Mouse (Mus musculus): ENCODE results near the gene Gm28845. TPM values are rescaled to one million over a fixed set of nuclear protein-coding genes. Genes with fewer than 3 reads are reported as not detected.

Gene Gm28845
- polyA plus RNA-seq, 1 experiment from 2014 or later: not detected

DNA sequence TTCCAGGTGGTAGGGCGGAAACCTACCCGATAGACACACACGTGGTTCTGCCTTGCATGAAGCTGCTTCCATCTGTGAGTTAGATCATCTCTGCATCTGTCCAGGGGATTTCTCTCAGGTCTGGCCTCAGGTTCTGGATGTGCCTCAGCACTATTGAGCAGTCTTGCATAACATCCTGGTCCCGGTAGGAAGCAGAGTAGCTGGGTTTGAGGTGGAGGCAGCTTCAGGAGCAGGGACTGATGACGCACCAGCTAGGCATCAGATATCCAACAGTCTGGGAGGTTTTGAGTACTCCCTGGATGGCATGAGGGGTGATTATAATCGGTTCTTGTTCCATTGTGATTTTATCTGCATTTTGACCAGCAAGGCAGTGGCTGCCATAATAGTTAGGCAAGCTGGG, 18.2 kb upstream of the Gm28845 start:
- Histone ChIP-seq H3K4me3 (ENCODE audit: low read depth, low read length) (no peak overlapping the region), H3K27ac (ENCODE audit: low read depth, low read length) (no peak overlapping the region), H3K4me2 (ENCODE audit: low read depth, low read length, severe bottlenecking) (no peak overlapping the region), H3K4me1 (replicated peaks; ENCODE audit: control insufficient read depth, insufficient read depth, low read length) (no peaks in the 10 kb centered on the region), H3K36me3 (ENCODE audit: control insufficient read depth, insufficient read depth, low read length) (no peaks in the 10 kb centered on the region), H3K9me3 (ENCODE audit: control insufficient read depth, low read length) (no peaks in the 10 kb centered on the region), H3K9ac (ENCODE audit: low read length) (no peak overlapping the region), H3K27me3 (ENCODE audit: control insufficient read depth, insufficient read depth, low read length) (no peaks in the 10 kb centered on the region)
- 85% methylated on average over 6 of the region's 6 CpGs for WGBS
- DNase-seq (ENCODE audit: low spot score) (no peak), ATAC-seq (replicated peaks; ENCODE audit: low FRiP score) (no peak)

DNA sequence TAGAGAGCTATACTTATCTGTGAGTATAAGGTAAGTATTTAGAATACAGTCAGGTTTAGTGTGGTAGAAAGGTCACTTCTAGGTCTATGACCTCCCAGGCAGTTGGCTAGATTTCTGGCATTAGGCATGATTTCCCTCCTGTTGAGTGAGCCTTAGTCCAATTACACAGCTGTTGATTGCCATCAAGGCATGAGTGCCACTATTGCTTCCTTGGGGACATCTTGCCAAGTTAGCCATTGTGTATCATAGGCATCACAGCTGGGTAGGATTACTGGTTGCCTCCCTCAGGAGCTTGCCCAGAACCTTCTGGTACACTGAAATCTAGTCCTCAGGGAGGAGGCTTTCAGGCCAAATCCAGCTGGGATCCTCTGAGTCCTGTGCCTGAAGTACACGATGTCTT, 13.5 kb upstream of the Gm28845 start:
- WGBS: 89% methylated on average over 1 of the region's 1 CpGs
- Histone ChIP-seq H3K9ac (ENCODE audit: low read length) (no peak overlapping the region), H3K9me3 (ENCODE audit: control insufficient read depth, low read length) (no peaks in the 10 kb centered on the region), H3K4me1 (replicated peaks; ENCODE audit: control insufficient read depth, insufficient read depth, low read length) (no peaks in the 10 kb centered on the region), H3K27me3 (ENCODE audit: control insufficient read depth, insufficient read depth, low read length) (no peaks in the 10 kb centered on the region), H3K4me3 (ENCODE audit: low read depth, low read length) (no peak overlapping the region), H3K4me2 (ENCODE audit: low read depth, low read length, severe bottlenecking) (no peak overlapping the region), H3K36me3 (ENCODE audit: control insufficient read depth, insufficient read depth, low read length) (no peaks in the 10 kb centered on the region), H3K27ac (ENCODE audit: low read depth, low read length) (no peak overlapping the region)
- DNase-seq (ENCODE audit: low spot score) (no peak), ATAC-seq (replicated peaks; ENCODE audit: low FRiP score) (no peak)

DNA sequence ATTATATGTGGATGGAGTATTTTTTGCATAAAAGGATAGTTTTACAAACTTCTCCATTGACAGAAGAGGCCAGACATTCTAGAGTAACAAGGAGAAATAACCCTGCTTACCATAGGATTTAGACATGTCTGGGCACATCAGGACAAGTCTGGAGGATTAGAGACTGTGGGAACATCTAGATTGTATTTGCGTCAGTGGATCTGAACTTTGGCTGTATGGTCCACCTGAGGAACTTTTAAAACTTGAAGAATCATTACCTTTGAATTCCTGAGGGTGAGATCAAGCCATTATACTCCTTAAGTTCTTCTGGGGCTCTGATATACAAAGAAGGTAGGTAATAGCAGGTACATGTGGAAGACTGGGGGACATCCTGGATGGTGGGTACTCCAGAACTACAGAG, 12.3 kb upstream of the Gm28845 start:
- no peak overlapping the region for H3K4me2 ChIP-seq (ENCODE audit: low read depth, low read length, severe bottlenecking)
- ATAC-seq (replicated peaks; ENCODE audit: low FRiP score) (no peak), DNase-seq (ENCODE audit: low spot score) (no peak)
- H3K4me1 ChIP-seq (replicated peaks; ENCODE audit: control insufficient read depth, insufficient read depth, low read length): no peaks in the 10 kb centered on the region
- H3K36me3 ChIP-seq (ENCODE audit: control insufficient read depth, insufficient read depth, low read length): no peaks in the 10 kb centered on the region
- no peak overlapping the region for H3K27ac ChIP-seq (ENCODE audit: low read depth, low read length)
- H3K4me3 ChIP-seq (ENCODE audit: low read depth, low read length): no peak overlapping the region
- 100% methylated on average over 1 of the region's 1 CpGs for WGBS
- H3K27me3 ChIP-seq (ENCODE audit: control insufficient read depth, insufficient read depth, low read length): no peaks in the 10 kb centered on the region
- no peak overlapping the region for H3K9ac ChIP-seq (ENCODE audit: low read length)
- H3K9me3 ChIP-seq (ENCODE audit: control insufficient read depth, low read length): no peaks in the 10 kb centered on the region

DNA sequence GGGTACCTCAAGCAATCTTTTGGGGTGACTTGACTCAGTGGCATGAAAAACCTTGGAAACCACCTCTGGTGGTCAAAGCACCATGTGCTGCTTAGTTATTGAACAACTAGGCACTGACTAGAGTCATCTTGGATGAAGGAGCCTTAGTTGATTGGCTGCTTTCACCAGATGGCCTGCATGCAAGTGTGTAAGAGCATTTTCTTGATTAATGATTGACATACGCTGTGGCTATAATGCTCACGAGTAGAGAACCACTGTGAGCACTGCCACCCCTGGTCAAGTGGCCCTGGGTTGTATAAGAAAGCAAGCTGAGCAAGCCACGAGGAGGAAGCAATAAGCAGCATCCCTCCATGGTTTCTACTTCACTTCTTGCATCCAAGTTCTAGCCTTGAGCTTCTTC, 10.9 kb upstream of the Gm28845 start:
- Histone ChIP-seq H3K27me3 (ENCODE audit: control insufficient read depth, insufficient read depth, low read length) (no peaks in the 10 kb centered on the region), H3K36me3 (ENCODE audit: control insufficient read depth, insufficient read depth, low read length) (no peaks in the 10 kb centered on the region), H3K4me2 (ENCODE audit: low read depth, low read length, severe bottlenecking) (no peak overlapping the region), H3K4me1 (replicated peaks; ENCODE audit: control insufficient read depth, insufficient read depth, low read length) (no peaks in the 10 kb centered on the region), H3K9me3 (ENCODE audit: control insufficient read depth, low read length) (no peaks in the 10 kb centered on the region), H3K4me3 (ENCODE audit: low read depth, low read length) (no peak overlapping the region), H3K9ac (ENCODE audit: low read length) (no peak overlapping the region), H3K27ac (ENCODE audit: low read depth, low read length) (no peak overlapping the region)
- 83% methylated on average over 3 of the region's 3 CpGs for WGBS
- no peak for ATAC-seq (replicated peaks; ENCODE audit: low FRiP score)
- no peak for DNase-seq (ENCODE audit: low spot score)

DNA sequence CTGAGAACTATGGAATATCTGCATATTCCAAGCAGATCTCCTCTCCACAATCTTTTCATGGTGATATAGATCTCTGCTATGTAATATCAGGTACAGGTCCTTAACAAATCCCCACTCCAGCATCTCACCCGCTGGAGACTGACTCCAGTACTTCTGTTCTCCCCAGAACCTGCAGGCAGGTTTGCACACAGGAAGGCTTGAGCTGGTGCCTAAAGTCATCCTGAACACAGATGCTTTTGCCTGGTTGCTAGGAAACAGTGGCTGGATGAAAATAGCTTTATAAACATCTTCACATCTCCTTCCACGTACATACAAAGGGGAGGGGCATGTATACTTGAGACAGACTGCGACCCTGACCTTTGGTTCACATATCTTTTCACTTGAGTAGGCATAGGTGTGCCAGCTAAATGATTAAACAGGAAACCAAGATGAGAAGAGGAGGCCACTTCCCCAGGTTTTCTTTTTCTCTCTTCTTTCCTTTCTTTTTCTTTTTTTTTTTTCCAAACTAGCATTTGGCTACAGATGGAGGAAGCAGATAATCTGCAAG, 10.3 kb upstream of the Gm28845 start:
- Histone ChIP-seq H3K27ac (ENCODE audit: low read depth, low read length) (no peak overlapping the region), H3K9me3 (ENCODE audit: control insufficient read depth, low read length) (no peaks in the 10 kb centered on the region), H3K36me3 (ENCODE audit: control insufficient read depth, insufficient read depth, low read length) (no peaks in the 10 kb centered on the region), H3K4me2 (ENCODE audit: low read depth, low read length, severe bottlenecking) (no peak overlapping the region), H3K4me1 (replicated peaks; ENCODE audit: control insufficient read depth, insufficient read depth, low read length) (no peaks in the 10 kb centered on the region), H3K4me3 (ENCODE audit: low read depth, low read length) (no peak overlapping the region), H3K9ac (ENCODE audit: low read length) (no peak overlapping the region), H3K27me3 (ENCODE audit: control insufficient read depth, insufficient read depth, low read length) (no peaks in the 10 kb centered on the region)
- 78% methylated on average over 3 of the region's 3 CpGs for WGBS
- DNase-seq (ENCODE audit: low spot score): no peak
- no peak for ATAC-seq (replicated peaks; ENCODE audit: low FRiP score)

DNA sequence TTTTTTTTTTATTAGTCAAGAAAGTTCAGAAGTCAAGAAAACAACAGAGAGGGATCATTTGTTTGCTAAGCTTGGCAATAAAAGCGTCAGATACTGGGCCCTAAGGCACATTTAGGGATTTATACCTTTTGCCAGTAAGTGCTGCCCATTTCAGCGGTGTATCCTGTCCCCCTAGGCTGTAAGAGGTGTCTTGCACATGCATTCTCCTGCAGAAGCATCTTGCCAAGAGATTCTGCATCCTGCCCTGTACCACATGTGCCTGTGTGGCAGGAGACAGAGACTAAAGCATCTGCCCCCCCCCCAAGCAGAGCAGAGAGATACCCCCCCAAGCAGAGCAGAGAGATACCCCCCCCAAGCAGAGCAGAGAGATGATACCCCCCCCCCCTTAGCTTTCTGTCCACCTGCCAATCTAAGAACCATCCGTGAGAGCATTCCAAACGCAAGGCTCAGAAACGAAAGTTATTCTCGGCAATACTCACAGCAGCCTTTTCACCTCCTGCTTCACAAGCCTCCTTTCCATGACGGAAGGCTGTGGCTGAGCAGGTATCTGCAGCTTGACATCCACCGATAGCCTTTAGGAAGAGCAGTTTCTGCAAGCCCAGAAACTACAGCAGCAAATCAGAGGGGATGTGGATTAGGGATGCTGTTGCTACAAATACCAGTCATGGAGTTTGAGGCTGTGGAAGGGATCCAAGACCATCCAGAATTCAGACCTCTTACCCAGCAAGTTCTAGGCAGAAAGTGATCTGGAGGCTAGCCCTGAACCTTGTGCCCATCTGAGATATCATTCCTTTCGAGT, 3.4 kb upstream of the Gm28845 start, which contains the start of gene D630023F18Rik:
D630023F18Rik (minus strand) TSS at position 641 of the 799 bp plus-strand sequence.
- 28% methylated on average over 9 of the region's 9 CpGs for WGBS
- Histone ChIP-seq H3K27me3 (ENCODE audit: control insufficient read depth, insufficient read depth, low read length) (no peaks in the 10 kb centered on the region), H3K27ac (ENCODE audit: low read depth, low read length) (no peak within 1 kb of the TSS), H3K36me3 (ENCODE audit: control insufficient read depth, insufficient read depth, low read length) (no peaks in the 10 kb centered on the region), H3K4me2 (ENCODE audit: low read depth, low read length, severe bottlenecking) (no peak within 1 kb of the TSS), H3K4me1 (replicated peaks; ENCODE audit: control insufficient read depth, insufficient read depth, low read length) (no peaks in the 10 kb centered on the region), H3K9ac (ENCODE audit: low read length) (no peak within 1 kb of the TSS), H3K4me3 (ENCODE audit: low read depth, low read length) (no peak within 1 kb of the TSS), H3K9me3 (ENCODE audit: control insufficient read depth, low read length) (no peaks in the 10 kb centered on the region)
- no peak for DNase-seq (ENCODE audit: low spot score)
- ATAC-seq (replicated peaks; ENCODE audit: low FRiP score): no peak

DNA sequence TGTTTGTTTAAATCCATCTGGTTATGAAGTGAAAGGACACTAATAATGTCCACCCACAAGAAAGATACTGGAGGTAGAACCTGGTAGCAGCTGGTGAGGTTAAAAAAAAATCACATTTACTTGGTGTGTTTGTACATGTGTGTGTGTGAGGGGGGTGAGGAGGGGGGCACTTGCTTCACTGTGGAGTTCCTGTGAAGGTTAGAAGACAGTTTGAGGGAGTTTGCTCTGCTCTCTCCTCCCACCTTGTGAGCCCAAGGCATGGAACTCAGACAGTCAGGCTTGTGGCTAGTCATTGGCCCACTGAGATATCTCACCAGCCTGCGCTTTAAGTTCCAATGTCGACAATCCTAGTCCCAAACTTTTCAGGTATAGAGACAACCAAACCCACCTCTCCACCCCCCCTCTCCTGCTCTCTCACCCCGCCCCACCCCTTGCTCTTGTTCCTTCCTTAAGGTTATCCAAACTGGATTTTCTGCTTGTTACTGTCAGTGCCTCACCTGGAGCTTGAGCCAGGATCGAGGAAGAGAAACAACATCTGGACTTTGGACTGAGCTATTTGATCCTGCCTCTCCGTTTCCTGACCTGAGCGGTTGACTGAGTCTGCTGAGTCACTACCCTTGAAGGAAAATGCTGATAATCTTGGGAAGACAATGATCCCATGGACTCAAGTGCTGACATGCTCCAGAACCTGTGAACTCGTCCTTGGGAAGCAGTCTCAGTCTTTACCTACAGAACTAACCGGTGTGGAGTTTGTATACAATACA, 1.0 kb downstream of the Gm28845 start:
- Histone ChIP-seq H3K9me3 (ENCODE audit: control insufficient read depth, low read length) (no peaks in the 10 kb centered on the region), H3K27me3 (ENCODE audit: control insufficient read depth, insufficient read depth, low read length) (no peaks in the 10 kb centered on the region), H3K4me3 (ENCODE audit: low read depth, low read length) (no peak overlapping the region), H3K4me1 (replicated peaks; ENCODE audit: control insufficient read depth, insufficient read depth, low read length) (no peaks in the 10 kb centered on the region), H3K36me3 (ENCODE audit: control insufficient read depth, insufficient read depth, low read length) (no peaks in the 10 kb centered on the region), H3K27ac (ENCODE audit: low read depth, low read length) (no peak overlapping the region), H3K4me2 (ENCODE audit: low read depth, low read length, severe bottlenecking) (no peak overlapping the region), H3K9ac (ENCODE audit: low read length) (no peak overlapping the region)
- no peak for ATAC-seq (replicated peaks; ENCODE audit: low FRiP score)
- WGBS: 77% methylated on average over 8 of the region's 8 CpGs
- DNase-seq (ENCODE audit: low spot score): no peak

DNA sequence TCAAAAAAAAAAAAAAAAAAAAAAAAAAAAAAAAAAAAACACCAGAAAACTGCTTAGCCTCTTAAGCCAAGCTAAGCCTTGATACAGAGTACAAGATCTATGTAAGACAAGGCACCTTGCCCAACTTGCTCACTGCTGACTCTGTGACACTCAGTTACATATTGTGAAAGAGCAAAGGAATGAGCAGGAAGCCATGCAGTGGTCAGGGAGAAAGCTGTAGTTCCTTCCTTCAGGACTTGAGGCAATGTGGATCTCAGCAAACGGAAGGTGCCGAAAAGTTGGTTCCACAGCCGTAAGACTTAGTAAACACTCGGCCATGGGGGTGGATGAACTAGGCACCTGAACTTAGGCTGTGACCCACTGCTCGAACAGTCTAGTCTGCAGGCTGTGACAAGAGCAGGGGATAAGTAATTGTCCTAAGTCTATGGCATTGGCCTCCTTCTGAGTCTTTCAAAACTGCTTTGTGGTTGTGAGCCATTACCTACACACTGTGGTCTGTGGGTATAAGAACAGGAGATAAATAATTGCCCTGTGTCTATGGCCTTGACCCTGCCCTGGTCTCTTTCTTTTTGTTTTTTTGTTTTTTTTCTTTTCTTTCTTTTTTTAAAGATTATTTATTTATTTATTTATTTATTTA, 5.7 kb downstream of the Gm28845 start:
- Histone ChIP-seq H3K27ac (ENCODE audit: low read depth, low read length) (no peak overlapping the region), H3K4me3 (ENCODE audit: low read depth, low read length) (no peak overlapping the region), H3K36me3 (ENCODE audit: control insufficient read depth, insufficient read depth, low read length) (no peaks in the 10 kb centered on the region), H3K4me1 (replicated peaks; ENCODE audit: control insufficient read depth, insufficient read depth, low read length) (no peaks in the 10 kb centered on the region), H3K27me3 (ENCODE audit: control insufficient read depth, insufficient read depth, low read length) (no peaks in the 10 kb centered on the region), H3K9ac (ENCODE audit: low read length) (no peak overlapping the region), H3K4me2 (ENCODE audit: low read depth, low read length, severe bottlenecking) (no peak overlapping the region), H3K9me3 (ENCODE audit: control insufficient read depth, low read length) (no peaks in the 10 kb centered on the region)
- WGBS: 85% methylated on average over 5 of the region's 5 CpGs
- ATAC-seq (replicated peaks; ENCODE audit: low FRiP score): no peak
- no peak for DNase-seq (ENCODE audit: low spot score)

Data from forebrain, embryonic 11.5 days (tissue).